Mouse (Mus musculus) liver, embryonic 11.5 days (tissue): ENCODE results near the gene Dab2ip. TPM values are rescaled to one million over a fixed set of nuclear protein-coding genes. Genes with fewer than 3 reads are reported as not detected.

Experiments
- ATAC-seq: fragments of 200-750 bp; cut with Nextera tagmentation; replicated peaks from 2 replicates; pipeline ENCODE4 v1.8.0; 2017; ENCODE audit warnings: moderate number of reproducible peaks, mild to moderate bottlenecking, moderate TSS enrichment, moderate library complexity; ENCODE audit not compliant: low FRiP score
- DNase-seq: peaks from one replicate; pipeline ENCODE4 v3.0.0-alpha.2; 2017; ENCODE audit warnings: low spot score
- H3K27ac ChIP-seq: fragments of 300-500 bp; sonication (generic); 2 replicates; pipeline ENCODE4 v1.5.1; 2014; ENCODE audit warnings: mild to moderate bottlenecking, low read depth, low read length, control low read depth
- H3K27me3 ChIP-seq: fragments of 300-500 bp; sonication (generic); replicated peaks from 2 replicates; pipeline ENCODE4 v1.6.1; 2014; ENCODE audit warnings: low read length, mixed read lengths; ENCODE audit not compliant: control insufficient read depth, insufficient read depth
- H3K36me3 ChIP-seq: fragments of 300-500 bp; sonication (generic); 2 replicates; pipeline ENCODE4 v1.6.1; 2014; ENCODE audit warnings: mild to moderate bottlenecking, low read length, moderate library complexity, mixed read lengths; ENCODE audit not compliant: control insufficient read depth, insufficient read depth
- H3K4me1 ChIP-seq: fragments of 300-500 bp; sonication (generic); replicated peaks from 2 replicates; pipeline ENCODE4 v1.6.1; 2014; ENCODE audit warnings: low read length, mixed read lengths; ENCODE audit not compliant: control insufficient read depth, insufficient read depth
- H3K4me2 ChIP-seq: fragments of 300-500 bp; sonication (generic); 2 replicates; pipeline ENCODE4 v1.6.1; 2014; ENCODE audit warnings: mild to moderate bottlenecking, control low read depth, moderate library complexity
- H3K4me3 ChIP-seq: fragments of 300-500 bp; sonication (generic); 2 replicates; pipeline ENCODE4 v1.5.1; 2014; ENCODE audit warnings: low read depth, low read length, control low read depth
- H3K9ac ChIP-seq: fragments of 300-500 bp; sonication (generic); 2 replicates; pipeline ENCODE4 v1.6.1; 2014; ENCODE audit warnings: low read depth, low read length, control low read depth
- H3K9me3 ChIP-seq: fragments of 300-500 bp; sonication (generic); 2 replicates; pipeline ENCODE4 v1.6.1; 2016; ENCODE audit warnings: low read length, inconsistent platforms, mixed read lengths; ENCODE audit not compliant: control insufficient read depth
- WGBS: fragments of 180-500 bp; shearing (Covaris S2); extraction: QIAGEN DNeasy Blood & Tissue Kit; methylation state at CpG from one replicate; pipeline ENCODE4 v1.1.7; 2014; 5-methylcytosine and 5-hydroxymethylcytosine counted together
- polyA plus RNA-seq: library from polyadenylated mRNA; unstranded; fragments of >200 nt; fragmentation: Nextera tagmentation; extraction: Ambion mirVana; gene quantifications from 2 replicates; pipeline ENCODE4 v1.2.1, GENCODE M21; 2014

Gene Dab2ip
- polyA plus RNA-seq, 1 experiment from 2014 or later: 20.0 TPM

DNA sequence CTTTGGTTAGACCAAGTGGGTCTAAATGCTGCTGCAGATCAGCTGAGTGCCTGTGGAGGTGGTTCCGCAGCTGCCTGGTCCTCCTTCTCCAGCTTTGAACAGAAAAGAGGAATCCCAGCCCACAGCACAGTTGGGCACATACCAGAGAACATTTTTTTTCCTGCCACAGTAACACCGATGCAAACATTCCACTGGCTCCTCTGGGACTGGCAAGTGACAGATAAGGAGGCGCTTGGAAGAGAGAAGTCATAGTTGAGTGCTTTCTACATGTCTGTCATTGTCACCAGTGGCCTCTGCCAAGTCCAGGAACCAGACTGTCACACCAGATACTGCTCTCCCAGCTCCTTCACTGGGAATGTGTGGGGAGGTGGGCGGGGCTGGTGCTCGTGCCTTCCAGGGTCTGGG lies 217.6 kb downstream of the Dab2ip start:
- H3K9me3 ChIP-seq: no peaks in the 10 kb centered on the region
- no peak overlapping the region for H3K9ac ChIP-seq
- no peak overlapping the region for H3K4me3 ChIP-seq
- no peak overlapping the region; the same call in 1 of the 2 replicates for H3K27ac ChIP-seq
- no peak for ATAC-seq
- H3K4me1 ChIP-seq: no peaks in the 10 kb centered on the region
- 38% methylated on average over 5 of the region's 5 CpGs for WGBS
- H3K4me2 ChIP-seq: no peak overlapping the region
- H3K27me3 ChIP-seq: no peaks in the 10 kb centered on the region
- no peaks in the 10 kb centered on the region for H3K36me3 ChIP-seq
- DNase-seq: no peak

GRCm38 (mm10) chr2:35776935-35777334 lies 218.9 kb downstream of the Dab2ip start:
- no peak overlapping the region for H3K4me3 ChIP-seq
- no peak overlapping the region for H3K9ac ChIP-seq

GRCm38 (mm10) chr2:35779266-35779665 lies 221.2 kb downstream of the Dab2ip start:
- WGBS: 81% methylated on average over 5 of the region's 5 CpGs
- Histone ChIP-seq H3K9ac (no peak overlapping the region), H3K36me3 (no peaks in the 10 kb centered on the region), H3K9me3 (no peaks in the 10 kb centered on the region), H3K4me2 (no peak overlapping the region), H3K27ac (no peak overlapping the region), H3K4me3 (no peak overlapping the region), H3K4me1 (no peaks in the 10 kb centered on the region), H3K27me3 (no peaks in the 10 kb centered on the region)
- no peak for ATAC-seq
- DNase-seq: no peak

More at GRCm38 (mm10) chr2:35776935-35777334, 218.9 kb downstream of the Dab2ip start:
- DNase-seq (no peak), ATAC-seq (no peak)
- no peaks in the 10 kb centered on the region for H3K36me3 ChIP-seq
- H3K4me1 ChIP-seq: no peaks in the 10 kb centered on the region
- no peaks in the 10 kb centered on the region for H3K27me3 ChIP-seq
- no peak overlapping the region for H3K4me2 ChIP-seq
- 78% methylated on average over 9 of the region's 9 CpGs for WGBS
- H3K9me3 ChIP-seq: no peaks in the 10 kb centered on the region
- H3K27ac ChIP-seq: no peak overlapping the region

Other genes with a start within 250 kb of the Dab2ip start
- gene Stom, start 221.3 kb upstream of the Dab2ip start, polyA plus RNA-seq: 87.7 and 97.0 TPM in 2 replicates
- not detected in 2 replicates for gene 4930568D16Rik, start 190.5 kb upstream of the Dab2ip start, polyA plus RNA-seq
- gene 4930402F06Rik, start 161.1 kb upstream of the Dab2ip start, polyA plus RNA-seq: not detected in 2 replicates
- gene Ggta1, start 95.0 kb upstream of the Dab2ip start, polyA plus RNA-seq: 18.6 and 19.5 TPM in 2 replicates